Mouse (Mus musculus) ovary, adult 18-20 months (tissue): ENCODE results near the gene Ankfn1.

ENCODE experiments used
- DNase-seq: peaks from one replicate; pipeline ENCODE4 v3.0.0; 2022; ENCODE audit warnings: low spot score, mixed read lengths

Gene Ankfn1

DNA sequence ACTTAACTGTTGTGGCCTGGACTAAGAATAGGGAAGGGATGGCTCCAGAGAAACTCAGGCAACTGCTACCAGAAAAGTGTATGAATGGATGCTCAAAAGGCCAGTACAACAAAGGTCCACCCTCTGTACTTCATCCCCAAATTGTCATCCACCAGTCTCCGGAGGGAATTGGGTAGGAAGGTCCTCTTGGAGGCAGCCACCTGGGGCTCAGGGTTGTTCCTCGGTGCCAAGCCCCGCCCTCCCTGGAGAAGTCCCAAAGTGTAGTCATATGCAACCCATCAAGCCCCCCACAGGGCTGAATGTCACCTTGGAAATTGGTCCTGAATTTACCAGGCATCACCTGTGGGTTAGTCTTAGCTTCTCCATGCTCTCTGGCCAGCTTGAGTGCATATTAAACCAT is 413.5 kb downstream of the Ankfn1 start:
- no peak for DNase-seq

DNA sequence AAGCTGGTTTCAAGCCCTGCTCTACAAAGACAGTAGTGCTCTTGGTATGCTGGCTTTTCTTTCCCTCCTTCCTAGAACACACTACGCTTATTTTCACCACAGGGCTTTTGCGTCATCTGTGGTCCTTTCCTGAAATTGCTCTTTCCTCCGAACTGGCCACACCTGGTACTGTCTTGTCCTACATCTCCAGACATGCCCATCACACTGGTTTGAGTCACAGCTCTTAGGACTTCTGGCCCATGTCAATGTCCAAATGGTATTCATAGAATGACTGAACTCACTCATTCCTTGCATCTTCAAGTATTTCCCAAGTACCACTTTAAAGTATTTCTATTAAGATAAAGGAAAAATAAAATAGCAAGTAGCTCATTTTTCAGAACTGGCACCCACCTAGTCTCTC is 416.6 kb downstream of the Ankfn1 start:
- no peak for DNase-seq

DNA sequence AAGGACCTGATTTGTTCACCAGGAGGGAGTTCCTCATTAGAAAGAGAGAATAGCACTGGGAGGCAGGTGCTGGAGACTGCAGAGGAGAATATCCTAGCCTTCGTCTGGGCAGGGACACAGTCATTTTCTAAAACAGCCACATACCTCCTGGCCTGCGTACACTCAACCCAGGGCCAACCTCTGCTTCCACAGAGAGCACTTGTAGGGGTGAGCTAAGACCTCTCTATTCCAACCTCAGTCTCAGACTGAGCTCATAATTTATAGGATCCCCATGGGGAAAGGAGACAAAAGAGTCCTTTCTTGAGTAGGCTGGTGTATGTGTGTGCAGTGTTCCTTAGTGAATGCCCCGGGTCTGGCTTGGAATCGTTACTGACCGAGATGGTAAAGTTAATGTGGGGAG is 418.9 kb downstream of the Ankfn1 start:
- no peak for DNase-seq

DNA sequence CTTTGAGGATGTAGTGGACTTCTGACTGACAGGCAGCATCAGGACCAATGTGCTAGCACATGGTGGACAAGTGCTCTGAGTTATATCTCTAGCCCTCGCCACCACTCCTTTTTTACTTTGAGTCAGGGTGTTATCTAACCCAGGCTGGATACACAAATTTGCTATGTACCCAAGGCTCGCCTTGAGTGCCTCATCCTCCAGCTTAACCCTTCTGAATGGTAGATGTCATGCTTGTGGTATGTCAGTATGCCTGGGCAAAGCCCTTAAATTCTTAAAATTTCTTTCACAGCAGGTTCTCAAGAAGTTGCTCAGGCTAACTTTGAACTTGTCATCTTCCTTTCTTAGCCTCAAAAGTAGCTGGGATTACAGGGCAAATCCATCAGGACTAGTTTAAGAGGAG is 421.0 kb downstream of the Ankfn1 start:
- no peak for DNase-seq

DNA sequence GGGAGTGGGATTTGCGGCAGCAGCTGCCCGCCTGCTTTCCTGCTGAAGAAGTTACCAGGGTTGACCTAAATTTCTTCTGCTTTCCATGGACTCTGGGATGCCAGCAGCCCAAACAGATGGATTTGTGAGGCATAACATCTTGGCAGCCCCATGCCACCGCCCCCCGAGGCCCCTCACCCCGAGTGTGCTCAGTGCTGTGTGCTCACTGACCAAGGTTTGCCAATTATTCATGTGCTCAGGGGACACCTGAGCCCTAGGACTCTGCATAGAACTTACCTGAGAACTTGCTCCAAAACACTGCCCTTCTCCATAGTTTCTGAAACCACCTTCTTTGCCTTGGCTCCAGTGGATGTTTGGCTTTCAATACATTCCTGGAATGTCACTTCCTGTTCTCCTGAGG is 421.4 kb downstream of the Ankfn1 start:
- DNase-seq: no peak

DNA sequence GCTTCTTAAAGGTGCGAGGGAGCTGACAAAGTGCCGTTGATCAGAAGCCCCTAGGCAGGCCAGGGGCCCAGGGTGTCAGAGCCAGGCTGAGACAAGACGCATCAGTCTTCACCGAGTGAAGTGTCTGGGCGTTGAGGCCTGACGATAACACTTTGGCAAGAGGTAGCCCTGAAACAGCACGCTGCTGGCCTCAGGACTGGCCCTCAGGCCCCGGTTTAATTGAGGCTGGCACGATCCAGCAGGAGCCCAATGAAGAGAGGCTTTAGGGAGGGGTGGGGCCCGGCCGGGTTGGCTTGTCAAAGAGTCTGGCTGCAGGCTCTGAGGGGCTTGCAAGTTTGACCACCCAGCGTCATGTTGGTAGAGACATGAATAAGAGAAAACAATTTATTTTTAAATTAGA is 437.2 kb downstream of the Ankfn1 start:
- no peak for DNase-seq
